Mouse (Mus musculus) kidney, adult 2 months (tissue): ENCODE results near the gene Bicdl2.

Experiments used
- CTCF ChIP-seq: fragments of 200-500 bp; conservative IDR thresholded peaks from 2 replicates; pipeline ENCODE4 v1.5.1; 2011; ENCODE audit warnings: low read depth, mild to moderate bottlenecking, control low read depth, low read length, moderate library complexity, mixed read lengths; ENCODE audit not compliant: insufficient read depth, insufficient read length
- POLR2A ChIP-seq: fragments of 200-500 bp; IDR thresholded peaks from one replicate; pipeline ENCODE4 v1.6.1; 2011; ENCODE audit warnings: low read depth, low read length, control low read depth

DNA sequence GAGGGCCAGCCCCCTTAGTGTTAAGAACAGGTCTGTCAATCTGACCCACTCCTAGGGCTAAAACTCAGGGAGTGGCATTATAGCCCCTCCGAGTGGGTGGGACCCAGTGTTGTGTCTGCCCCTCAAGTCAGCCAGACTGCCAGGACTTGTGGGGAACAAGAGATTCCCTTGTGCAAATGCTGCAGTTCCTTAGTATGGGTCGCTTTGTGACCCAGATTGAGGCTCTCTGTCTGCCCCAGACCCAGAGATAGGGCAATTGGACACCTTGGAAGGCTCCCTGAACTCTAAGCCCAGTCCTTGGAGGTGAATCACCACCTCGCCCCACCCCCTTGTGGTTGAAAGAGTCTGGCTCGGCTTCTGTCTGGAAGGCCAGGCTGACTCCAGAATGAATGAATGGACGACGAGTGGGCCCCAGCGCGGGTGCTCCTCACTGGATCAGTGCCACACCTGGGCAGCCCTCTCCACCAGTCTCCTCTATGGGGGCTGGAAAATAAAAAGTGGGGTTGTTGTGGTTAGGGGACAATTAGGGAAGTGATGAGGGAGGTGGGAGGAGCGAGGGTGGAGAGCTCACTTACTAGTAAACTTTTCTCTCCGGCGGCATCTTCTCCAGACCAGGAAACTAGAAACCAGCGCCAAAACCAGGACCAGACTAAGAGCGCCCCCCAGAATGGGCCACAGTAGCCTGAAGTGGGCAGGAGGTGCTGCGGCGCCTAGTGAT is 15.4 kb downstream of the Bicdl2 start:
- TF ChIP-seq POLR2A (no peak), CTCF (no peak)
